Mouse (Mus musculus): ENCODE results near the gene Nsmce4a.
A peak's percentile ranks its signal among the peaks of the same experiment; 100 is the strongest.
"Not testable (repeated sequence)": the region's sequence is repeated elsewhere in the genome, so short reads cannot be mapped to it uniquely, and the experiment has no call there.

Nsmce4a gene

GRCm38 (mm10) chr7:130537068-130537467 lies 35.9 kb downstream of the Nsmce4a start:
- DNase-seq (ENCODE audit: low read depth, low spot score) = no peak

- DNase-seq (ENCODE audit: low read depth, low spot score) = peak; percentile 77
These were observed 37.7 kb downstream of the Nsmce4a start for GRCm38 (mm10) chr7:130535174-130535573.

GRCm38 (mm10) chr7:130533316-130534260 lies 39.3 kb downstream of the Nsmce4a start:
- peak; percentile 95 for DNase-seq (ENCODE audit: low read depth, low spot score)

- DNase-seq (ENCODE audit: low read depth, low spot score) = not testable (repeated sequence)
These were observed 41.8 kb downstream of the Nsmce4a start for GRCm38 (mm10) chr7:130531138-130531537.

GRCm38 (mm10) chr7:130527306-130527705 lies 45.6 kb downstream of the Nsmce4a start:
- DNase-seq (ENCODE audit: low read depth, low spot score) = no peak

GRCm38 (mm10) chr7:130523451-130523850 lies 49.5 kb downstream of the Nsmce4a start:
- no peak for DNase-seq (ENCODE audit: low read depth, low spot score)

GRCm38 (mm10) chr7:130520812-130521422 lies 52.0 kb downstream of the Nsmce4a start:
- peak; percentile 49 for DNase-seq (ENCODE audit: low read depth, low spot score)

- no peak for DNase-seq (ENCODE audit: low read depth, low spot score)
These were observed 52.9 kb downstream of the Nsmce4a start, which contains the start of gene Ate1 for GRCm38 (mm10) chr7:130520049-130520425. Gene Ate1, minus strand, starts transcription at chr7:130520369.

- peak; percentile 95 for DNase-seq (ENCODE audit: low read depth, low spot score)
These were observed 53.5 kb downstream of the Nsmce4a start for GRCm38 (mm10) chr7:130519096-130520048.

GRCm38 (mm10) chr7:130518213-130519095 lies 54.5 kb downstream of the Nsmce4a start:
- peak; percentile 6 for DNase-seq (ENCODE audit: low read depth, low spot score)

- DNase-seq (ENCODE audit: low read depth, low spot score) = no peak
These were observed 62.7 kb downstream of the Nsmce4a start for GRCm38 (mm10) chr7:130510243-130510642.

GRCm38 (mm10) chr7:130503006-130503405 lies 69.9 kb downstream of the Nsmce4a start:
- no peak for DNase-seq (ENCODE audit: low read depth, low spot score)

- DNase-seq (ENCODE audit: low read depth, low spot score) = no peak
These were observed 71.4 kb downstream of the Nsmce4a start for GRCm38 (mm10) chr7:130501499-130501898.

- peak; percentile 36 for DNase-seq (ENCODE audit: low read depth, low spot score)
These were observed 79.6 kb downstream of the Nsmce4a start for GRCm38 (mm10) chr7:130493346-130493745.

GRCm38 (mm10) chr7:130492026-130492425 lies 80.9 kb downstream of the Nsmce4a start:
- peak; percentile 56 for DNase-seq (ENCODE audit: low read depth, low spot score)

Measured in 3T3-L1 (cell line).